Mouse (Mus musculus) ES-CJ7 (cell line): ENCODE results near the gene Eif6.

Experiments used
- DNase-seq: peaks from one replicate; pipeline ENCODE4 v3.0.0; 2011; ENCODE audit warnings: low read depth, low spot score

Gene Eif6

GRCm38 (mm10) chr2:155787949-155788931 is 38.5 kb downstream of the Eif6 start:
- peak; percentile 23 for DNase-seq

- DNase-seq: no peak
Observed at GRCm38 (mm10) chr2:155786905-155787304, 39.8 kb downstream of the Eif6 start.

- DNase-seq: no peak
Observed at GRCm38 (mm10) chr2:155784534-155784933, 42.2 kb downstream of the Eif6 start.

GRCm38 (mm10) chr2:155779506-155779905 is 47.2 kb downstream of the Eif6 start:
- no peak for DNase-seq

GRCm38 (mm10) chr2:155779066-155779465 is 47.7 kb downstream of the Eif6 start:
- DNase-seq: no peak

- DNase-seq: no peak
Observed at GRCm38 (mm10) chr2:155778004-155778403, 48.7 kb downstream of the Eif6 start.

GRCm38 (mm10) chr2:155777688-155777985 is 49.1 kb downstream of the Eif6 start:
- DNase-seq: no peak

GRCm38 (mm10) chr2:155776824-155777687 is 49.7 kb downstream of the Eif6 start:
- no peak for DNase-seq

GRCm38 (mm10) chr2:155775685-155776263 is 51.0 kb downstream of the Eif6 start:
- DNase-seq: peak; percentile 35

- no peak for DNase-seq
Observed at GRCm38 (mm10) chr2:155774927-155775684, 51.6 kb downstream of the Eif6 start, which contains the start of gene Mmp24. Mmp24 (plus strand) TSS chr2:155775342.

- DNase-seq: no peak
Observed at GRCm38 (mm10) chr2:155774261-155774926, 52.3 kb downstream of the Eif6 start.

GRCm38 (mm10) chr2:155773664-155774063 is 53.1 kb downstream of the Eif6 start:
- no peak for DNase-seq
